Mouse (Mus musculus) ovary, adult 10 weeks (tissue): ENCODE results near the gene Gm17509. TPM values are rescaled to one million over a fixed set of nuclear protein-coding genes. Genes with fewer than 3 reads are reported as not detected.

Experiments used
- polyA plus RNA-seq: library from polyadenylated mRNA; stranded (reverse); fragments of 350-450 nt; fragmentation: Illumina TruSeq; extraction: RNeasy Lipid Tissue Mini Kit (QIAGEN cat#74804); gene quantifications from one replicate; pipeline ENCODE4 v1.2.3, GENCODE M21; 2014

The Gm17509 gene
- polyA plus RNA-seq = not detected

DNA sequence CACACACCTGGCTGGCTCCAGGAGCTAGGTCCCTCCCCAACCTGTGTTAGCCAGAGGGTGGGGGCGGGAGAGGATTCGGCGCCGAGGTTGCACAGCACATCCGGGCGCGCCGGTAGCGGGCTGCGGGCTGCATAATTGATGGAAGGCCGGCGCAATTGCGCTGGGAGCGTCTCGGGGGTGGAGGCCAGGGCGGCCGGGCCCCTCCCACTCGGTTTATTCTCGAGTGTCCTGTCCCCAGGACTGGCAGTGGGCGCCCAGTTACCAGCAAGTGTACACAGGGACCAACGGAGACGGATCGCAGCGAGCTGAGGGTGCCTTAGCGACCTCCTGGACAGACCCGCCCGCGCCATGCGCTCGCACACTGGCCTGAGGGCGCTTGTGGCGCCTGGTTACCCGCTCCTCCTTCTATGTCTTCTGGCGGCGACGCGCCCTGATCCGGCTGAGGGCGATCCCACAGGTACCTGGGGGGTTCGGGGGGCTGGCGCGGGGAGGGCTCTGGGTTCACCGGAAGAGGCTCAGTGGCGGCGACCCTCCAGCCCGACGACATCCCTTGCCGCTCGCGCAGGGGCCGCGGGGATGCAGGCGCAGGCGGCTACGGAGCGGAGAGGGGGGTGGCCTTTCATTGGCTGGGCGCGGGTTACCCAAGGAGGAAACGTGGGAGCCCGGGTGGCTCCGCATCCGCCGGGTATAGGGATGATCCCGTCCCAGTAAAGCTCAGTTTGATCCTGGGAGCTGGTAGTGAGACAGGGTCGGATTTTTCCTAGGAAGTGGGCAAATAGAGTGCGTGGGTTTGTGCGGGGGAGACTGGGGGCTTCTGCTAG lies at the start of gene Gm17509:
Gene Gm17509, minus strand, starts transcription at position 575 of the 821 bp plus-strand sequence.

DNA sequence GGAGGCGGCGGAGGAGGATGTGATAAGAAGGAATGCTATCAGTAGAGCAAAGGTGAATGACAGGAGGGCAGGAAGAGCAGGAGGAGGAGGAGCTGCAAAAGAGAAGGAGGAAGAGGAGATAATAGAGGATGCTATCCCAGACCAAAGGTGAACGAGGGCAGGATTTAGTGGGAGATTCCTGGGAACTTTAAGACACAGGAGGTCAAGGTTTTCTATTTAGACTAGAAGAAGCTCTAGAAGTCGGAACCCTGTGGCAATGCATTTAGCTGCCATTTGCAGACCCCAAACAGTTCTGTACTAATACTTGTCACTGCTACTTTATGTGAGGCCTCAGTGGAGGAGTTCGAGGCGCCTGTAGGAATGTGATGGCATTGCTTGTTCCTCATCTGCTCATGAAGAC lies 12.6 kb downstream of the Gm17509 start, which contains the start of gene Emb:
Gene Emb, plus strand, starts transcription at position 301 of the 400 bp plus-strand sequence.

Other genes with a start within 250 kb of the Gm17509 start
- 32.5 TPM for gene Parp8, start 195.5 kb downstream of the Gm17509 start, polyA plus RNA-seq
- gene Emb, start 12.5 kb downstream of the Gm17509 start, polyA plus RNA-seq = 258 TPM